Mouse (Mus musculus): Measurements from ENCODE around the gene 2010111I01Rik.

DNA sequence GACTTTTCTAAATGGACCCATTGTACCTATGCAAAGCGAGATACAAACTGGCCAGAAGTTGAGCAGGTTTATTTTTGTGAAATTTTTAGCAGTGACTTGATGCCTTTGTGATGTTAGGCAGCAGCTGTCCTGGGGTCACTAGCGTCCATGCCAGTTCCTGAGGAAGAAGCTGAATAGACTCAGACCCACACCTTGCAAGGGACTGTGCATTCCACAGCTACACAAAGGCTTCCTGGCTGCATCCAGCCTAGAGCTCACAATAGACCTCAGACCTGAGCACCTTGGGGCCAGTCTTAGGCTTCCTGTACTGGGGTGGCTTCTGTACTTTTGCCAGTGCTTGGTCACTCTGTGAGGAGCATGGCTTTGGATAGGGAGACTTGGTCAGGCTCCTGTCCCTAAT lies 309.2 kb downstream of the 2010111I01Rik start:
- no peak for TF ChIP-seq CTCF (conservative IDR thresholded peaks at IDR 0.05; ENCODE audit: insufficient read depth, insufficient read length, low read depth, low read length)
- TF ChIP-seq POLR2A (IDR thresholded peaks at IDR 0.05; ENCODE audit: low read depth, low read length): no peak

Measured in kidney, adult 2 months (tissue).